Mouse (Mus musculus) macrophage (primary cell): ENCODE results near the gene Pld2. TPM values are rescaled to one million over a fixed set of nuclear protein-coding genes. Genes with fewer than 3 reads are reported as not detected.
A peak's percentile ranks its signal among the peaks of the same experiment; 100 is the strongest.
"Not testable (repeated sequence)": the region's sequence is repeated elsewhere in the genome, so short reads cannot be mapped to it uniquely, and the experiment has no call there.

Source experiments
- H3K27ac ChIP-seq: fragments of 350-480 bp; formaldehyde crosslinking; 2 replicates; pipeline ENCODE4 v1.9.0; 2021
- H3K36me3 ChIP-seq: fragments of 350-480 bp; formaldehyde crosslinking; 2 replicates; pipeline ENCODE4 v1.9.0; 2021; ENCODE audit errors: inconsistent target
- H3K4me3 ChIP-seq: fragments of 350-480 bp; formaldehyde crosslinking; 2 replicates; pipeline ENCODE4 v1.9.0; 2021; ENCODE audit errors: inconsistent target
- H3K79me2 ChIP-seq: fragments of 350-480 bp; formaldehyde crosslinking; 2 replicates; pipeline ENCODE4 v1.9.0; 2021; ENCODE audit errors: inconsistent target
- WGBS: methylation state at CpG from one replicate; pipeline ENCODE4 v1.1.7; 2026; ENCODE audit warnings: inconsistent platforms; ENCODE audit not compliant: missing documents; 5-methylcytosine and 5-hydroxymethylcytosine counted together
- polyA plus RNA-seq: library from polyadenylated mRNA; stranded (reverse); fragments of 250-400 nt; gene quantifications from 3 replicates; pipeline ENCODE4 v1.2.4, GENCODE M21; 2018; ENCODE audit warnings: inconsistent platforms

The Pld2 gene
- polyA plus RNA-seq, 1 experiment from 2014 or later: 25.0 TPM

DNA sequence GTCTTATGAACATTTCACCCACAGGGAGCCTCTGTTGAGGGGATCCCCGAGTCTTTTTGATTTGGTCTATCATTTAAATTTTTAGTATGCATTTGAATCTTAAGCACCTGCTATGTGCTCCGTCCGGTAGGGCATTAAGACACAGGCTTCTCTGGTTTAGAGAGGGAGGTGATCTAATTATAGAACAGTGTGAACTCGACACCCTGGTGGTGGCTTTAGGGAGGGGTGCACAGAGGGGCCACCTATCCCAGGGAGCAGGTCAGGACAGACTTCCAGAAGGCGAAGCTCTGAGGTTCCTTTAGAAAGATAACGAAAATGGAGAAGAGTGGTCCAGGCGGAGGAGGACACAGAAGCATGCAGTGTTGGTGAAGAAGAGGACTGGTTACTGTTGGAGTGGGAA lies 4.6 kb downstream of the Pld2 start:
- H3K27ac ChIP-seq: no peak overlapping the region
- peaks cover 59% of the 10 kb centered on the region for H3K36me3 ChIP-seq
- H3K4me3 ChIP-seq: no peak overlapping the region
- H3K79me2 ChIP-seq: peaks cover 26% of the 10 kb centered on the region; the same call in 1 of the 2 replicates
- WGBS: 81% methylated on average over 7 of the region's 7 CpGs

DNA sequence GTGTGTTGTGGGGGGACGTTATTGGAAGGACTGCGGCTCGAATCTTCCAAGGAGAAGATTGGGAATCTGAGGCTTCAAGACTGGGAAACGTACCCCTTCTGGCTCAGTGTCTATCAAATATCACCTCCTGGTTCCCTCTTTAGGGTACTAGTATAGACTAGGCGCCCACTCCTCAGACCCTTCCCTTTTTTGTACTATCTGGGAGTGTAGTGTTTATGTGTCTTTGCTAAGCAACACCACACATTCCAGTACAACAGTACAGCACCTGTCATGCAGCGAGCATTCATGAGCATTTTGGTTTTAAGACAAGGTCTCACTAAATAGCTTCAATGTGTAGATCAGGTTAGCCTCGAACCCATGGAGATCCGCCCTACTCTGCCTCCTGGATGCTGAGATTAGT lies 11.7 kb downstream of the Pld2 start:
- no peak overlapping the region for H3K27ac ChIP-seq
- no peaks in the 10 kb centered on the region for H3K79me2 ChIP-seq
- H3K36me3 ChIP-seq: peaks cover 68% of the 10 kb centered on the region
- 91% methylated on average over 8 of the region's 8 CpGs for WGBS
- H3K4me3 ChIP-seq: no peak overlapping the region

DNA sequence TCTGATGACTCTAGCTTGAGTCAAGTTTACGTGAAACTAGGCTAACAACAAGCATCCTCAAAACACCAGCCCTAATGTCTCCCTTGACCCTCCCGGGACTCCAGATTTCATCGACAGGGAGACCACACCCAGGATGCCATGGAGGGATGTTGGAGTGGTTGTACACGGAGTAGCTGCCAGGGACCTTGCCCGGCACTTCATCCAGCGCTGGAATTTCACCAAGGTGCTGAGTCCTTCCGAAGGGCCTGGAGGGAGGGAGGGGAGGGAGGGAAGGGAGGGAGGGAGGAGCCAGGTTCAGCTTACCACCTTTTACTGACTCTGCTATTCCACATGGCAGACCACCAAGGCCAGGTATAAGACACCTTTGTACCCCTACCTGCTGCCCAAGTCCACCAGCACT lies 14.1 kb downstream of the Pld2 start:
- no peak overlapping the region for H3K4me3 ChIP-seq
- H3K36me3 ChIP-seq: peaks cover 65% of the 10 kb centered on the region
- H3K27ac ChIP-seq: no peak overlapping the region
- H3K79me2 ChIP-seq: no peaks in the 10 kb centered on the region
- whole genome bisulfite sequencing: 93% methylated on average over 7 of the region's 7 CpGs

DNA sequence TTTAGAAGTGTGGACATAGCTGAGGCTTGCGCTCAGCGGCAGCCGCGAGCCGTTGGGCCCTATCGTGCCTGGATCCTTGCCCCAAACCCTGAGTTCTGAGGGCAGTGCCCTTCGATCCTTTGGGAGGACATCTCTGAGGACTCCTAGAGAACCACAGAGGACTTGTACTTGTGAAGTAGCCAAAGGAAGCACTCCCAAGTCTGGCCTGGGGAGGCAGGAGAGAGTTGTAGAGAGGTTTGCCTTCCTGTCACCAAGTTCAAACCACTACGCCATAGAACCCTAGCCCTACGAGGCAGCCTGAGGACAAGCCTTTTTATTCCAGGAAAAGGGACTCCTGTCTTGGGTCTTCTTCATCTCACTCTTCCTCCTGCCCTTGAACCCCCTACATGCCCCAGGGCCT lies 17.7 kb downstream of the Pld2 start:
- no peak overlapping the region for H3K27ac ChIP-seq
- H3K79me2 ChIP-seq: no peaks in the 10 kb centered on the region
- H3K4me3 ChIP-seq: no peak overlapping the region
- 91% methylated on average over 9 of the region's 9 CpGs for WGBS
- H3K36me3 ChIP-seq: peaks cover 49% of the 10 kb centered on the region

DNA sequence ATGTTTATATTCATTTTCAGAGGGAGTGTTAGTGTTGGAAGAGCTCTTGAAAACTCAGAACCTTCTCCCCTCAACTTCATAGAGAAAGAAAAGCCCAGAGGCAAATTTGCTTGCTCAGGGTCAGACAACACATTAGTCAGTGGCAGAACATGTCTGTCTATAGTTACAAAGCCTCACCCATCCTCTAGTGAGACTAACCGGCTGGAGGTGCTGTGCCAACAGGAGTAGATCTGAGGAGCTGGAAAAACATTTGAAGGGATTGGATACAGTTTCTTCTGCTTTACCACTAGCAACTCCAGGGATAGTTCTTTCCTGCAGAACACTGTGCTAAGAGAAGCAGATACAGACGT lies 22.0 kb downstream of the Pld2 start:
- no peak overlapping the region for H3K27ac ChIP-seq
- H3K4me3 ChIP-seq: peak overlapping the region; percentile 48; the same call in 1 of the 2 replicates
- H3K79me2 ChIP-seq: peaks cover 40% of the 10 kb centered on the region; the same call in 1 of the 2 replicates
- H3K36me3 ChIP-seq: peaks cover 15% of the 10 kb centered on the region
- WGBS: 20% methylated on average over 2 of the region's 2 CpGs

DNA sequence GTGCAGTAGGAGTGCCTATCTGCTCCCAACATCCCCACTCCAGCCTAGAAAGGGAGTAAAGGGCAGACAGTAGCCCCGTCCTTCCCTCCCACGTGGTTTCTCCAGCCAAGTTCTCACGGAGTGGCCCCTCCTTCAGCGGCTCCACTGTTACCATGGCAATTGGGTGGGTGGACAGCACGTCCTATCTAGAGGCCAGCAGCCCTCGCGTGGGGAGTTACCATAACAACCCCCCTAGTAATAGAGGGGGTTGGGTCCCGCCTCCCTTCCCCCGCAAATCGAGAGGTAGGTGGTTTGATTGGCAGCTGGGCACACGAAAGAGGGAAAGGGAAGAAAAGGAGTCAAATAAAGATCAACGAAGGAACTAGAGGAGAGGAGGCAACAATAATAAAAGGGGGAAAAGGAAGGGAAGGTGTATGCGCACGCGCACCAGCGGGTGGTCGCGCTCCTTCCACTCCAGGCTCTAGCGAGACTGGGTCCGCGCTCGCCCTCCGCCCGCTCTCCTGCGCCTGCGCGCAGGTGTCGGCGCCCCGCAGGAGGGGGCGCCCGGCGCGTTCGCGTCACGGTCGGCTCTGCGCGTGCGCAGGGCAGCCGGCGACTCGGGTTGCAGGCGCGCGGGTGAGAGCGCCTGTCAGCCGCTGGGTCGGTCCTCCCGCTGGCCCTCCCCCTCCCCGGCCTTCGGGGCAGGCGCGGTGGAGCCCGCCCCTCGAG lies 22.6 kb downstream of the Pld2 start, which contains the start of gene Mink1:
TSS of gene Mink1 (plus strand) at position 595 of the 708 bp plus-strand sequence.
- H3K36me3 ChIP-seq: peaks cover 14% of the 10 kb centered on the region
- peak within 1 kb of the TSS; percentile 70 for H3K4me3 ChIP-seq
- WGBS: under 1% methylated on average over 43 of the region's 57 CpGs
- H3K79me2 ChIP-seq: peaks cover 45% of the 10 kb centered on the region; the same call in 1 of the 2 replicates
- H3K27ac ChIP-seq: peak within 1 kb of the TSS; percentile 37

DNA sequence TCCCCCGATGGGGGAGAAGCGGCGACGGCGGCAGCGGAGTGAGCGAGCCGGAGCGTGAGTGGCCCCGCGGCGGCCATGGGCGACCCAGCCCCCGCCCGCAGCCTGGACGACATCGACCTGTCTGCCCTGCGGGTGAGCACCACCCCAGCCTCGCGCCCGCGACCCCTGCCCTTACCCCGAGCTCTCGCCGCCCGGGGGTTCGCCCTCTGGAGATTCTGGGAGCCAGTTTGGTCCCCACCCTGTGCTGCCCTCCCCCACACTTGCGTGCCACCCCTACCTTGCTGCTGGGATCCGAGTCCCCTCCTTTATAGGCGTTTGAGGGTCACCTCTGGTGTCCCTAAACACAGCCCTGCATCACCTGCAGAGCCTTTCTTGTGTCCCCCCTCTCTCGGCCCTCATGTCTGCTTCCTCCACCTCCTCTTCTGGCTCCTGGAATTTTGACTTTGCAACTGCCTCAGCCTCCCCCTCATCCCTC lies 23.2 kb downstream of the Pld2 start:
- H3K27ac ChIP-seq: peak overlapping the region; percentile 37

DNA sequence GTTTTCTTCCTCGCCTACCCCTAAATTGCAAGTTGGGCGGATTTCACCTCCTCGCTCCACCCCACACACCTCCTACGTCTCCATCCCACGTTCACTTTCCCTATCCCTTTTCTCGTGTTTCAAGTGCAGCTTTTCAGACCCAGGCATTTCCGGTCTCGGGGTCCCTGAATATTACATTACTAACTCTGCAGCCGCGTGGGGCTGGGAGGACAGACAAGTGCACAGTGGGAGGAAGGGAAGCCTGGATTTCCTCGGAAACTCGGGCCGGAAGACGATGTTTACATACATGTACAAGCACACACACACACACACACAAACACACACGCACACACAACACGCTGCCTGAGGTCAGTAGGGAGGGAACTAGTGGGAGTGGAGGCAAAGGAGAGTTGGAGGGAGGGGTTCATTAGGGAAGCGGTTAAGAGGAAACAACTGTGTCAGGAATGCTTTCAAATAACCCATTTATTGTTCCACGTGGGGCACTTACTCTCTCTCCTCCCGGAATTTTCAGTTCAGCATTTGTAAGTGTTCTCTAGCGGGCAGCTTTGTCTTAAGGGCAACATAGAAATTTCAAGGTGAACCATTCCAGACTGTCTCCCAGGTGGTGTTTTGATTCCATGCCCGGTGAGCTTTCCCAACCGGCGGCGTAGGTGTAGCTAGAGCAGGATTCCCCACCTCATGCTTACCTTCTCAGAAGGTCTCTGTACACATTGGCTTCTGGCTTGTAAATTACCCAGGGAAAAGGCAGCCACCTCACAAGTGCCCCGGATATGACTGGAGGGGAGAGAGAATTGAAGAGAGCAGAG lies 23.8 kb downstream of the Pld2 start:
- H3K27ac ChIP-seq: peak overlapping the region; percentile 37
- H3K79me2 ChIP-seq: peaks cover 57% of the 10 kb centered on the region
- WGBS: 5% methylated on average over 24 of the region's 25 CpGs
- peaks cover 10% of the 10 kb centered on the region for H3K36me3 ChIP-seq
- peak overlapping the region; percentile 70 for H3K4me3 ChIP-seq

More for the DNA sequence above, 23.2 kb downstream of the Pld2 start:
- Histone ChIP-seq H3K79me2 (peaks cover 51% of the 10 kb centered on the region; the same call in 1 of the 2 replicates), H3K4me3 (peak overlapping the region; percentile 70), H3K36me3 (peaks cover 10% of the 10 kb centered on the region)
- 2% methylated on average over 29 of the region's 31 CpGs for WGBS

DNA sequence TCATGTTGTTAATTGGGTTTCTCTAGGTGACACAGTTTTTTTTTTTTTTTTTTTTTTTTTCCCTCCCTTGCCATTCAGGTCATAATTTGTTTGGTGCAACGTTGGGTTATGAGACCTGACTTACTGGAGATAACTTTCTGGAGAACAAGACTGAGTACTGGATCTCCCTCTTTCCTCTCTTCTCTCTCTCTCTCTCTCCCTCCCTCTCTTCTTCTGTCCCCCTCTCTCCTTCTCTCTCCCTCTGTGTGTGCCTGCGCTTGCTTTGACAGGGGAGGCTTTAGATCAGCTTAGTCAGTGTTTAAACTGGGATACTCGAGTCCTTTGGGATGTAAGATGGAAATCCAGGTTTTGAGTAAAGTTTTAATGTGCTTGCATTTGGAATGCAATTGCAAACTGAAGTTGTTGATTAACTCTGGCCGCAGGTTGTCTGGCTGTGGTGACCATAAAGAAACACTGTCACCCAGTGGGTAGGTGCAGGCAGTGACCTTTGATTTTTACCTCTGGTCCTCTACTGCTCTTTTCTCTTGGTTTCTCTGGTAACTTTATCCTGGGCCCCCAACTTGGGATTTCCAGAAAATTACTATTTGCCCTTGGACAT lies 24.5 kb downstream of the Pld2 start:
- H3K4me3 ChIP-seq: no peak overlapping the region
- peaks cover 64% of the 10 kb centered on the region for H3K79me2 ChIP-seq
- no peak overlapping the region for H3K27ac ChIP-seq
- peaks cover 10% of the 10 kb centered on the region for H3K36me3 ChIP-seq
- WGBS: 63% methylated on average over 4 of the region's 4 CpGs

DNA sequence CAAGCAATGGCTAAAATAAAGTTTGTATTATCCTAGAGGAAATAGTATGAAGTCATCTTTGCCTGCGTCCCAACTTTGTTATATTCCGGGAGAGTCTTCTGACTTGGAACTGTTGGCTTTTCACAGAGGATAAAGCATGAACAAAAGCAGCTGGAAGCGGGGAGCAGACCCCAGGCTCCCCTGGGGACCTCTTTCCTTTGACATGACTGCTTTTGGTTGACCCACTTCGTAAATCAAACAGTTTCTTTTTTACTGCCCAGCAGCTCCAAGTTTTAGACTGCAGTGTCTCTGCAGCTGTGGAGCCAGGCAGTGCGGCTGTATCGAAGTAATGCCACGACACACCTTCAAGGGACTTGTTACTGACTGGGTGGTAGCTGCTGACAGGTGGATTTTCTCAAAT lies 26.7 kb downstream of the Pld2 start:
- 99% methylated on average over 7 of the region's 7 CpGs for WGBS
- H3K36me3 ChIP-seq: peaks cover 10% of the 10 kb centered on the region
- no peak overlapping the region for H3K4me3 ChIP-seq
- H3K27ac ChIP-seq: no peak overlapping the region
- peaks cover 86% of the 10 kb centered on the region for H3K79me2 ChIP-seq

DNA sequence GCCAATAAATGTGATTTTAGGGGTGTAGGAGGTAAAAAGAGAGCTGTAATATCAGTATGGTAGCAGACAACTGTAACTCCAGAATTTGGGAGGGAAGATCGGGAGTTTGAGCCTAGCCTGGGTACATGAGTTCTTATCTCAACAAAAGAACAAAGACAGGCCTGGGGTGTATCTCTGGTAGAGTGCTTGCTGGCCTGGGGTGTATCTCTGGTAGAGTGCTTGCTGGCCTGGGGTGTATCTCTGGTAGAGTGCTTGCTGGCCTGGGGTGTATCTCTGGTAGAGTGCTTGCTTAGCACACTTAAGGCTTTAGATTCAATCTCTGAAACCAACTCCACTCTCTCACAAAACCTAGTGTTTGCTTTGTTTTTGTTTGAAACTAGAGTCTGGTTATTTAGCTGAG lies 30.8 kb downstream of the Pld2 start:
- not testable (repeated sequence) for H3K36me3 ChIP-seq, H3K27ac ChIP-seq, H3K4me3 ChIP-seq
- H3K79me2 ChIP-seq: peaks cover 100% of the 10 kb centered on the region
- 100% methylated on average over 1 of the region's 1 CpGs for whole genome bisulfite sequencing

DNA sequence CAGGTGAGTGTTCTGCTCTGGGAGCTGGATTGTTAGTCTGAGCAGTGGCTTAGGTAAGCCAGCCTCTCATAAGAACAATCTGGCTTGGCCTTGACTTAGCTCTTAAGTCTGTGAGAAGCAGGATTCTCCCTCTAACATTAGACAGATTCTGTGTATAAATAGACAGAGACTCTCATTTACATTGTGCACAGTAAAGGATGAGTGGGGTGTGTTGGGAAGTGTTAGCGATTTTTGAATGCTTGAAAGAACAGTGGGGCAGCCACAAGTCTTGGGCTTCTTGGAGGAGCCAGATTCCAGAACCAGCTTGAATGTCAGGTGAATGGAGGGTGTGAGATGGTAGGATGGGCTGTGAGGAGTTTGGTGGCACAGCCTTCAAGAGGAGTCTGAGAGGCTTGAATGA lies 31.8 kb downstream of the Pld2 start:
- no peak overlapping the region for H3K4me3 ChIP-seq
- H3K79me2 ChIP-seq: peaks cover 100% of the 10 kb centered on the region
- H3K27ac ChIP-seq: no peak overlapping the region
- peaks cover 7% of the 10 kb centered on the region for H3K36me3 ChIP-seq
- WGBS: 100% methylated on average over 1 of the region's 1 CpGs

DNA sequence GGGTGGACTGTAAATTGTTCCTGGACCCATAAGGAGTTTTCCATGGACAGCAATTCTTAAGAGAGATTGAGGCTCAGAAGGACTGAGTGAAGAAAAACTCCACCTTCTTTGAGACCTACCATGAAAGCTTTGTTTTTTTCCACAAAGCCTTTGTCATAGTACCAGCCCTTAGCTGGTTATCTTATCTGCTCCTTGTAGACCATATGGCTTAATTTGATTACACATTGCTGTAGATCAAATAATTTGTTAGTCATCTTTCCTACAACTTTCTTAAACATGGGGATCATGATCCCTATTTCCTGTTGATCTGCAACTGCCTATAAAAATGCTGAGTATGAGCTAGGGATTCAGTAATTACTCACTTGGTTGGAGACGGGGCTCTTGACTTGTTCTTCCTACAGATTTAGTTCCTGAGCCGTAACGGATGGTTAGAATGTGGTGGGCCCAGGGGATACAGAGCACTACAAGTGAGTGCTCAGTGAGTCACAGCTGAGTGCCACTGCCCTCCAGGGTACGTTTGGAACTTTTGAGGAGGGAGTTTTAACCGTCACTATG lies 32.6 kb downstream of the Pld2 start:
- Histone ChIP-seq H3K79me2 (peaks cover 100% of the 10 kb centered on the region), H3K4me3 (no peak overlapping the region), H3K36me3 (no peaks in the 10 kb centered on the region), H3K27ac (no peak overlapping the region)
- WGBS: 91% methylated on average over 5 of the region's 5 CpGs

DNA sequence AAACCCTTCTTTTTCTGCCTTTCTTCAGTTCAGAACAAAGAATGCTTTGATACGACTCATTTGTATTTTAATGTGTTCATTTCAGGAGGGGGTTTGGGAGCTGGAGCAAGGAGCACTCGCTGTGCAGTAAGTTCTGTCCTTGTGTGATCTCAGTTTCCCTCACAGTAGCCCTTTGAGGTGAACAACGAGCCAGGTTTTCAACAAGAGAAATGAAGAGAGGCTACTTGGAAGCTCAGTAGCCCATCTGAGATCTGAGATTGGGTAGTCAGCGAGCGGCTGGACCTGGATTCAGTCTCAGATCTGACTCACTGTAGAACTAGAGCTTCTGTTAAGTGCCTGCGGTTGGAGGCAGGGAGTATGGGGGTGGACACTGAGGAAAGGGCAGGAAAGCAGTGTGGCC lies 34.0 kb downstream of the Pld2 start:
- H3K27ac ChIP-seq: no peak overlapping the region

More for the DNA sequence above, 34.0 kb downstream of the Pld2 start:
- Histone ChIP-seq H3K4me3 (no peak overlapping the region), H3K36me3 (no peaks in the 10 kb centered on the region), H3K79me2 (peaks cover 100% of the 10 kb centered on the region)
- WGBS: 91% methylated on average over 6 of the region's 6 CpGs
